22 mouse cellular contexts compared by ENCODE assay signal in the genomic region with DNA sequence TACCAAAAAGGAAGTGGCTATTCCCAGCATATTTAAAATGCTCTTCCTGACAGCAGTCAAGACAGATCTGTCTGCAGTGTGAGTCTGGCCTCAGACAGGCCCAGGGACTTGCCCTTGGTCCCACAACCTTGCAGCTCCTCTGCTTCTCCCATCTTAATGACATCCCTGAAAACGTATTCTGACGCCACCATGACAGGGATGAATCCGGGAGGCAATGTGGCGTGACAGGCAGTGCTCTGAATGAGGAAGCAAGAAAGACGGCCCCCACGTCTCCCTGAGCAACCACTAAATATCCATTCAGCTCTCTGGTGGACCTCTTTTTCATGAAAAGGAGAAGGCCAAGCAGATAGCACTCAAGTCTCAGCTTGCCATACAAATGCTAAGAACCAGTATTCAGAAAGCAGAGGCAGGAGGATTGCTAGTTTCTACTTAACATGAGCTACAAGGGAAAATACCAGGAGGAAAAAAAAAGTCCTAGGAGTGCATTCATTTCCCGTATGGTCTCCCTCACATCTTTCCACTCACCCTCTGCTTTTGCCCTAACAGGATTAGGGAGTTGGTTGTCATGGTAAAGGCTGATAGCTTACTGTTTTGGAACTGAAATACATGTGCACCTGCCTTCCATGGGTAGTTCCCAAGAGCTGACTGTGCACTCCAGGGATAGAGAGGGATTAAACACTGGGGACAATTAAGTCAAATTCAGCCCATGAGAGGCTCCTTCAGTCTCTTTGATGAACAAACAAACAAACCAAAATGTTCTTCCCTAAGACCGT.
DNase-seq lines count a peak whose midpoint lies in the region; ATAC-seq and TF ChIP-seq lines count a peak whose summit lies in the region.
"Had no signal": no experiment of that assay in that cellular context is flagged by ENCODE, and none has a peak within 500 bp of the region (broad histone marks: within the 10 kb centered on the region; RNA-seq: fewer than 3 reads in every experiment).

No protein-coding gene starts in this region.

- H3K4me3 ChIP-seq in hindbrain, embryonic 10.5 days: no peak overlapping the region
- H3K4me3 ChIP-seq in hindbrain, embryonic 11.5 days (ENCODE audit: low read depth, low read length): no peak overlapping the region
- no peak overlapping the region for H3K4me3 ChIP-seq in midbrain, embryonic 10.5 days
- H3K4me3 ChIP-seq in midbrain, embryonic 15.5 days: no peak overlapping the region
- H3K4me3 ChIP-seq in CH12.LX (replicated peaks in 1 of 3; ENCODE audit: low read depth in 2 of 3, low read length in 2 of 3, poor library complexity in 1 of 3): no peak overlapping the region
- H3K4me3 ChIP-seq: embryonic facial prominence, embryonic 12.5 days; forebrain, embryonic 15.5 days; heart, adult 2 months; heart, embryonic 15.5 days; hindbrain, embryonic 12.5 days had no signal

- H3K27ac ChIP-seq in hindbrain, embryonic 10.5 days: peak overlapping the region; percentile 46; the same call in 1 of the 2 replicates
- no peak overlapping the region for H3K27ac ChIP-seq in hindbrain, embryonic 11.5 days (ENCODE audit: low read depth, low read length)
- H3K27ac ChIP-seq in midbrain, embryonic 10.5 days (replicated peaks): peak overlapping the region; percentile 58
- H3K27ac ChIP-seq in midbrain, embryonic 15.5 days: no peak overlapping the region
- no peak overlapping the region for H3K27ac ChIP-seq in CH12.LX (ENCODE audit: insufficient read depth, low read depth)
- H3K27ac ChIP-seq: embryonic facial prominence, embryonic 12.5 days; forebrain, embryonic 15.5 days; heart, adult 2 months; heart, embryonic 15.5 days; hindbrain, embryonic 12.5 days had no signal

- 0 out of 2 replicates have a peak, but pooled peaks have one; percentile 12 for TF ChIP-seq EP300 in CH12.LX (IDR thresholded peaks at IDR 0.05; ENCODE audit: low read length)

- 41% methylated on average over 8 of the region's 8 CpGs for whole genome bisulfite sequencing in hindbrain, embryonic 10.5 days
- 35% methylated on average over 8 of the region's 8 CpGs for WGBS in hindbrain, embryonic 11.5 days
- WGBS in midbrain, embryonic 10.5 days: 25% methylated on average over 8 of the region's 8 CpGs
- 17% methylated on average over 8 of the region's 8 CpGs for WGBS in midbrain, embryonic 15.5 days

- peak; percentile 13 for DNase-seq in hindbrain, embryonic 10.5 days (ENCODE audit: low spot score)
- DNase-seq in hindbrain, embryonic 11.5 days (ENCODE audit: low spot score): no peak
- DNase-seq in midbrain, embryonic 10.5 days (ENCODE audit: low spot score): peak; percentile 59
- DNase-seq in CH12.LX (ENCODE audit: extremely low read depth): peak; percentile 73
- DNase-seq in brain, embryonic 14.5 days (ENCODE audit: low read depth): peak; percentile 51
- DNase-seq in heart, postnatal 36 days: no peak
- DNase-seq: adrenal gland, adult 8-10 months; adrenal gland, postnatal 36 days; cerebellum, adult 11 months; cerebellum, adult 9-10 months; cerebellum, postnatal 25 days; gastrocnemius, postnatal 14 days; heart, adult 2 months; heart, postnatal 14 days had no signal

- no peak overlapping the region for H3K4me2 ChIP-seq in hindbrain, embryonic 11.5 days (replicated peaks; ENCODE audit: low read depth, low read length)
- H3K4me2 ChIP-seq in midbrain, embryonic 15.5 days: no peak overlapping the region
- H3K4me2 ChIP-seq in CH12.LX (ENCODE audit: insufficient read depth, low read depth, poor library complexity, severe bottlenecking): peak overlapping the region; percentile 11; the same call in 1 of the 2 replicates
- H3K4me2 ChIP-seq: embryonic facial prominence, embryonic 12.5 days; forebrain, embryonic 15.5 days; heart, embryonic 11.5 days; heart, embryonic 15.5 days; hindbrain, embryonic 12.5 days had no signal

- ATAC-seq in hindbrain, embryonic 11.5 days (ENCODE audit: low FRiP score): no peak
- ATAC-seq in midbrain, embryonic 15.5 days (replicated peaks): no peak
- ATAC-seq: forebrain, embryonic 15.5 days; intestine, embryonic 16.5 days had no signal

- H3K9me3 ChIP-seq in hindbrain, embryonic 10.5 days: no peaks in the 10 kb centered on the region
- no peaks in the 10 kb centered on the region for H3K9me3 ChIP-seq in hindbrain, embryonic 11.5 days (ENCODE audit: control insufficient read depth, low read length)
- H3K9me3 ChIP-seq in midbrain, embryonic 10.5 days (replicated peaks): no peaks in the 10 kb centered on the region
- no peaks in the 10 kb centered on the region for H3K9me3 ChIP-seq in midbrain, embryonic 15.5 days
- H3K9me3 ChIP-seq in CH12.LX (replicated peaks; ENCODE audit: low read length): no peaks in the 10 kb centered on the region
- H3K9me3 ChIP-seq: embryonic facial prominence, embryonic 12.5 days; forebrain, embryonic 15.5 days; heart, embryonic 15.5 days; hindbrain, embryonic 12.5 days had no signal

- intact Hi-C loops in heart, postnatal 36 days (cut with DNase I): no loop called here

- H3K27me3 ChIP-seq in hindbrain, embryonic 10.5 days (ENCODE audit: insufficient read depth, poor library complexity, severe bottlenecking): no peaks in the 10 kb centered on the region
- H3K27me3 ChIP-seq in hindbrain, embryonic 11.5 days (ENCODE audit: control insufficient read depth, insufficient read depth, low read length): no peaks in the 10 kb centered on the region
- no peaks in the 10 kb centered on the region for H3K27me3 ChIP-seq in midbrain, embryonic 10.5 days (ENCODE audit: low read depth, poor library complexity, severe bottlenecking)
- no peaks in the 10 kb centered on the region for H3K27me3 ChIP-seq in midbrain, embryonic 15.5 days (replicated peaks)
- H3K27me3 ChIP-seq in CH12.LX (replicated peaks): no peaks in the 10 kb centered on the region
- H3K27me3 ChIP-seq: embryonic facial prominence, embryonic 12.5 days; forebrain, embryonic 15.5 days; heart, embryonic 15.5 days; hindbrain, embryonic 12.5 days had no signal

- dilution Hi-C loops in CH12.LX (cut with MboI; ENCODE audit: extremely low pct_ligation_motif_present, extremely low pct_unique_long_range_greater_than_20kb, low sequenced_read_pairs): no loop called here

- H3K4me1 ChIP-seq in hindbrain, embryonic 10.5 days (replicated peaks): peaks cover 4% of the 10 kb centered on the region; the same call in 1 of the 2 replicates
- no peaks in the 10 kb centered on the region for H3K4me1 ChIP-seq in hindbrain, embryonic 11.5 days (replicated peaks; ENCODE audit: control insufficient read depth, insufficient read depth, low read length)
- H3K4me1 ChIP-seq in midbrain, embryonic 10.5 days: peaks cover 18% of the 10 kb centered on the region
- no peaks in the 10 kb centered on the region for H3K4me1 ChIP-seq in midbrain, embryonic 15.5 days
- H3K4me1 ChIP-seq in CH12.LX (ENCODE audit: control insufficient read depth in 1 of 2, insufficient read depth in 2 of 2): peaks cover 5 to 27% of the 10 kb centered on the region in 2 experiments
- H3K4me1 ChIP-seq: embryonic facial prominence, embryonic 12.5 days; forebrain, embryonic 15.5 days; heart, embryonic 15.5 days had no signal

- in situ Hi-C loops in CH12.LX (cut with MboI; ENCODE audit: low pct_ligation_motif_present, low pct_unique_long_range_greater_than_20kb, low sequenced_read_pairs): no loop called here

- no peak overlapping the region for H3K9ac ChIP-seq in hindbrain, embryonic 11.5 days (ENCODE audit: low read depth, low read length)
- H3K9ac ChIP-seq in midbrain, embryonic 15.5 days: no peak overlapping the region
- no peak overlapping the region for H3K9ac ChIP-seq in CH12.LX (ENCODE audit: insufficient read depth, low read depth)
- H3K9ac ChIP-seq: embryonic facial prominence, embryonic 12.5 days; forebrain, embryonic 15.5 days; heart, embryonic 15.5 days; hindbrain, embryonic 12.5 days had no signal

- TF ChIP-seq POLR2A in CH12.LX (IDR thresholded peaks at IDR 0.05; ENCODE audit: low read depth, low read length): no peak
- TF ChIP-seq POLR2A in brain, embryonic 14.5 days (IDR thresholded peaks at IDR 0.05; ENCODE audit: borderline replicate concordance, extremely low read depth, insufficient read depth, insufficient read length, poor library complexity, severe bottlenecking): no peak

- no peak for TF ChIP-seq CTCF in CH12.LX (conservative IDR thresholded peaks at IDR 0.05 in 1 of 2, IDR thresholded peaks at IDR 0.05 in 1 of 2; ENCODE audit: low read depth in 2 of 2, low read length in 2 of 2)
- TF ChIP-seq CTCF in brain, embryonic 14.5 days (IDR thresholded peaks at IDR 0.05; ENCODE audit: borderline replicate concordance, extremely low read depth, insufficient read depth, insufficient read length): no peak

- TF ChIP-seq RAD21 in CH12.LX (IDR thresholded peaks at IDR 0.05; ENCODE audit: low read depth, low read length): no peak

- H3K36me3 ChIP-seq in hindbrain, embryonic 10.5 days: no peaks in the 10 kb centered on the region
- no peaks in the 10 kb centered on the region for H3K36me3 ChIP-seq in hindbrain, embryonic 11.5 days (ENCODE audit: control insufficient read depth, insufficient read depth, low read length)
- H3K36me3 ChIP-seq in midbrain, embryonic 10.5 days: no peaks in the 10 kb centered on the region
- H3K36me3 ChIP-seq in midbrain, embryonic 15.5 days (replicated peaks): no peaks in the 10 kb centered on the region
- no peaks in the 10 kb centered on the region for H3K36me3 ChIP-seq in CH12.LX (replicated peaks in 1 of 2; ENCODE audit: control insufficient read depth in 1 of 2, insufficient read depth in 1 of 2, low read length in 1 of 2)
- H3K36me3 ChIP-seq: embryonic facial prominence, embryonic 12.5 days; G1E; heart, embryonic 15.5 days; hindbrain, embryonic 12.5 days had no signal

- no peaks in the 10 kb centered on the region for H3K79me2 ChIP-seq in CH12.LX (replicated peaks; ENCODE audit: control insufficient read depth, extremely low read depth, insufficient read depth, poor library complexity, severe bottlenecking)

TF ChIP-seq in CH12.LX, 34 proteins besides CTCF, POLR2A, EP300 and RAD21:
- TF ChIP-seq ZMIZ1 (IDR thresholded peaks at IDR 0.05; ENCODE audit: low read depth, low read length): no peak
- TF ChIP-seq MYC (IDR thresholded peaks at IDR 0.05; ENCODE audit: low read depth, low read length): no peak
- no peak for TF ChIP-seq MAFK (IDR thresholded peaks at IDR 0.05; ENCODE audit: insufficient replicate concordance, low read length)
- TF ChIP-seq RCOR1 (conservative IDR thresholded peaks at IDR 0.05; ENCODE audit: low read depth, low read length): no peak
- no peak for TF ChIP-seq JUN (IDR thresholded peaks at IDR 0.05; ENCODE audit: insufficient read depth, low read depth, low read length)
- TF ChIP-seq E2F4 (IDR thresholded peaks at IDR 0.05; ENCODE audit: insufficient replicate concordance, low read depth, low read length): no peak

Comparison
In these comparisons a context has a peak if more than half of its experiments do, and no peak if none do; other contexts are left out.
1. DNase-seq: peak in hindbrain, embryonic 10.5 days (single experiment), midbrain, embryonic 10.5 days (single experiment), CH12.LX (single experiment) and brain, embryonic 14.5 days (single experiment); none in hindbrain, embryonic 11.5 days (single experiment) and heart, postnatal 36 days (0 of 2).
2. H3K27ac ChIP-seq: peak in hindbrain, embryonic 10.5 days (single experiment) and midbrain, embryonic 10.5 days (single experiment); none in hindbrain, embryonic 11.5 days (single experiment), midbrain, embryonic 15.5 days (single experiment) and CH12.LX (single experiment).